Mouse (Mus musculus): ENCODE data around the gene Armh2.

DNA sequence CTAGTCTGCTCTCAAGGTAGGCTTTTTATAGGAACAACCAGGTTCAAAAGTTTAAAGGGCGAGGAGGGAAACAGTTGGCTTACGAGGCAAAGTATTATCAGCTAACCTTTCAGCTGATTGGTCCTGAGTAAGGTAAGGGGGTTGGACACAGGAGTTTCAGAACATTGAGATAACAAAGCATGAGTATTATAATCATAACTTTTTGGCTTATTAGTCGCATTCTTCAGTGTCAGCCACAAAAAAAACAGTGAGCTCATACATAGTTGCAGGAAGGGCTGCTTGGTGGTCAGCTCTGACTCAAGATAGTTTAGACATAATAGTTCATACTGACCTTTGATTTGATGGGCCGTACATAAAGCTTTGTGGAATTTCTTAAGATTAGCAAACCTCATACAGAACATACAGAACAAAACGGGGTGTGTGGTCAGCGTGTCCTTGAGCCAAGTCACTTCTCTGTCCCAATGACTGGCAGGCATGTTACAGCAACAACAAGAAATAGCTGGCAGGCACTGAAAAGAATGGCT is 5.4 kb upstream of the Armh2 start:
- TF ChIP-seq E2F4 (IDR thresholded peaks at IDR 0.05; ENCODE audit: insufficient read depth) (no peak), POLR2A (IDR thresholded peaks at IDR 0.05; ENCODE audit: insufficient read length, low read depth) (no peak), SRF (IDR thresholded peaks at IDR 0.05; ENCODE audit: control insufficient read depth, insufficient read length, low read depth) (no peak), TCF12 (IDR thresholded peaks at IDR 0.05; ENCODE audit: insufficient read depth, poor library complexity, severe bottlenecking) (no peak), MYOG (IDR thresholded peaks at IDR 0.05; ENCODE audit: control insufficient read depth in 1 of 3, insufficient read depth in 1 of 3, insufficient read length in 2 of 3, low read depth in 2 of 3) (no peak), REST (IDR thresholded peaks at IDR 0.05; ENCODE audit: insufficient read depth, insufficient read length) (no peak), USF1 (IDR thresholded peaks at IDR 0.05; ENCODE audit: low read depth) (no peak), TCF3 (IDR thresholded peaks at IDR 0.05; ENCODE audit: insufficient read length, low read depth) (no peak)
